Mouse (Mus musculus) olfactory bulb, adult 2 months (tissue): ENCODE measurements around the gene Camkmt. TPM values are rescaled to one million over a fixed set of nuclear protein-coding genes. Genes with fewer than 3 reads are reported as not detected.

Experiments used
- H3K27ac ChIP-seq: fragments of 200-500 bp; 2 replicates; pipeline ENCODE4 v1.5.1; 2012; ENCODE audit warnings: low read depth, low read length; ENCODE audit not compliant: insufficient read depth
- H3K4me1 ChIP-seq: fragments of 200-500 bp; 2 replicates; pipeline ENCODE4 v1.6.1; 2012; ENCODE audit warnings: low read length; ENCODE audit not compliant: control insufficient read depth, insufficient read depth
- H3K4me3 ChIP-seq: fragments of 200-500 bp; 2 replicates; pipeline ENCODE4 v1.5.1; 2012; ENCODE audit warnings: mild to moderate bottlenecking, low read depth, low read length, moderate library complexity; ENCODE audit not compliant: insufficient read depth
- CTCF ChIP-seq: fragments of 200-500 bp; IDR thresholded peaks from 2 replicates; pipeline ENCODE4 v1.5.1; 2012; ENCODE audit warnings: low read depth, mild to moderate bottlenecking, low read length, moderate library complexity; ENCODE audit not compliant: insufficient read depth
- POLR2A ChIP-seq: fragments of 200-500 bp; IDR thresholded peaks from 2 replicates; pipeline ENCODE4 v1.6.1; 2012; ENCODE audit warnings: mild to moderate bottlenecking, low read depth, low read length, moderate library complexity; ENCODE audit not compliant: insufficient read depth
- WGBS: fragments of 180-500 bp; shearing (Covaris S2); methylation state at CpG from one replicate; pipeline ENCODE4 v1.1.7; 2018; 5-methylcytosine and 5-hydroxymethylcytosine counted together
- polyA plus RNA-seq: library from polyadenylated mRNA; stranded (reverse); fragments of >200 nt; gene quantifications from 2 replicates; pipeline ENCODE4 v1.2.4, GENCODE M21; 2012; ENCODE audit warnings: low replicate concordance; ENCODE audit not compliant: missing spikeins, insufficient read depth, insufficient read length

Gene Camkmt
- polyA plus RNA-seq, 1 experiment: not detected

- H3K4me3 ChIP-seq: no peak overlapping the region
- 47% methylated on average over 18 of the region's 18 CpGs for WGBS
- H3K27ac ChIP-seq: no peak overlapping the region
- no peak for TF ChIP-seq CTCF
- TF ChIP-seq POLR2A: no peak
- H3K4me1 ChIP-seq: peaks cover 4% of the 10 kb centered on the region; the same call in 1 of the 2 replicates
Observed at GRCm38 (mm10) chr17:85341134-85341700, 250.9 kb downstream of the Camkmt start.

DNA sequence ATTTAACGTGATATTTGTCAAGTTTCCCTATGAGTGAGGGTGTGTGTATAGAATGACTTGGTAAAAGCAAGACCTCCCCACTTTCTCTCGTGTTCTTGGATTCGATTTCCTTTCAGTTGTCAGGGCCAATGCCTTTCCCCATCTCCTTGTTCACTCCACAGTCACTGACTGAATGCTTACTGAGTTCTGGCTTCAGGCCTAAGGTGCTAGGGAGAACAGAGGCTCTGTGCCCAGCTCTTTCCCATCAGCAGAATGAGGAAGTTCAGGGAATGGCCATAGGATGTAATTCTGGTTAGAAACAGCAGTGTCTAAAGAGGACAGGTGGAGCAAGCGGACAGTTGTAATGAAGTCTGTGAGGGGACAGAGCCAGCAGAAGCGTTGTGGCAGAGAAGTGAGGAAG lies 252.1 kb downstream of the Camkmt start:
- TF ChIP-seq POLR2A: no peak
- no peak for TF ChIP-seq CTCF
- Histone ChIP-seq H3K4me1 (peaks cover 4% of the 10 kb centered on the region; the same call in 1 of the 2 replicates), H3K27ac (no peak overlapping the region), H3K4me3 (no peak overlapping the region)
- WGBS: 86% methylated on average over 5 of the region's 5 CpGs

GRCm38 (mm10) chr17:85343435-85343834 lies 253.1 kb downstream of the Camkmt start:
- Histone ChIP-seq H3K4me1 (peaks cover 4% of the 10 kb centered on the region; the same call in 1 of the 2 replicates), H3K27ac (no peak overlapping the region), H3K4me3 (no peak overlapping the region)
- TF ChIP-seq POLR2A: no peak
- TF ChIP-seq CTCF: no peak
- whole genome bisulfite sequencing: 86% methylated on average over 13 of the region's 13 CpGs

DNA sequence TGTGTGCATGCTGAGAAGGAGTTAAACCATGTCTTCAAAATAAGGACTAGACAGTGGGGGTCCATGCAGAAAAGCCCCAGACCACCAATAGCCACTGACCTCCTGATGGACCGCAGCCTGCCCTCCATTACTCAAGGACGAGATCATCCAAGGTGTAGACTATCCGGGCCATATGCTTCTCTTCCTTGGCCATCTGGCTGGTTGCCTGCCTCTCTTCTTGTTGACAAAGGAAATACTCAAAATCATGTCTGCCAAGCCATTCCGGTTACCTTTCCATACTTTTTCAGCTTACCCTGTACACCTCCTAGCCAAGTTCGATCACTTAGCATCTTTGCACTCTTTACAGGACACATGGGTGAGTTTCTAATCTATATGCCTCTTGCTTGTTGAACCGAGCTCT lies 256.3 kb downstream of the Camkmt start:
- H3K27ac ChIP-seq: no peak overlapping the region
- TF ChIP-seq POLR2A: no peak
- TF ChIP-seq CTCF: no peak
- 93% methylated on average over 6 of the region's 6 CpGs for WGBS
- no peak overlapping the region for H3K4me3 ChIP-seq
- no peaks in the 10 kb centered on the region for H3K4me1 ChIP-seq

- WGBS: 71% methylated on average over 8 of the region's 8 CpGs
- Histone ChIP-seq H3K4me1 (no peaks in the 10 kb centered on the region), H3K27ac (no peak overlapping the region), H3K4me3 (no peak overlapping the region)
- no peak for TF ChIP-seq POLR2A
- TF ChIP-seq CTCF: no peak
Observed at GRCm38 (mm10) chr17:85349331-85349935, 259.1 kb downstream of the Camkmt start.

DNA sequence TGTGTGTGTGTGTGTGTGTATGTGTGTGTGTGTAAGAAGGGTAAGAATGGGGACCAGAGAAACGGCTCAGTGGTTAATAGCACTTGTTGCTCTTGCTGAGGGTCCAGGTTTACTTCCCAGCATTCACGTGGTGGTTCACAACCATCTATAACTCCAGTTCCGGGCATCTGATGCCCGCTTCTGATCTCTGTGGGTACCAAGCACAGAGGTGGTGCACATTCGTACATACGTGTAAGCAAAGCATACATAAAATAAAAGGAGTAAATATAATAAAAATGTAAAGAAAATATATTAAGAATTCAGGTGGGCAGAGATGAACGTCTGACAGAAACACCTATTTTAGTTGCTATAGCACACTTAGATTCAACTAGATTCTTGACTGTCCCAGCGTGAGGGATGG lies 260.9 kb downstream of the Camkmt start:
- WGBS: 91% methylated on average over 8 of the region's 8 CpGs
- no peak overlapping the region for H3K27ac ChIP-seq
- H3K4me3 ChIP-seq: no peak overlapping the region
- H3K4me1 ChIP-seq: no peaks in the 10 kb centered on the region
- TF ChIP-seq POLR2A (no peak), CTCF (no peak)

- no peak overlapping the region for H3K27ac ChIP-seq
- no peak for TF ChIP-seq POLR2A
- no peak for TF ChIP-seq CTCF
Observed at GRCm38 (mm10) chr17:85352731-85353130, 262.4 kb downstream of the Camkmt start.

DNA sequence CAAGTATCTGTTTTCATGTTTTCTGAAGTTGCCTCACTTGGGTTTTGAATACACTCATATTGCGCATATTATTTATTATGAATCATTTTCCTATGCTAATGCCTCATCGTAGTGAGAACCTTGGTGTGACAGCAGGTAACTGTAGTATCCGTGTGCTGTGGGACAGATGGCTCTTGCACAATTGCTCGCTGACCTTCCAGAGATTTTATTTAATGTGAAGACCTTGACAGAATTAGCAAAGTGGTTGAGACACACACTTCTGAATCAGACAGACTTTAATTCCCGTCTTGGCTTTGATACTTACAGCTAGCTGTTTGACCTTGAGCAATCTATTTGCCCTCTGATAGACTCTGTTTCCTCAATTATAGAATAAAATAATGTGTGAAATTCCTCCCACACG lies 262.8 kb downstream of the Camkmt start:
- TF ChIP-seq POLR2A (no peak), CTCF (no peak)
- Histone ChIP-seq H3K27ac (no peak overlapping the region), H3K4me3 (no peak overlapping the region), H3K4me1 (no peaks in the 10 kb centered on the region)
- 94% methylated on average over 6 of the region's 6 CpGs for WGBS

More at GRCm38 (mm10) chr17:85352731-85353130, 262.4 kb downstream of the Camkmt start:
- H3K4me3 ChIP-seq: no peak overlapping the region
- 89% methylated on average over 7 of the region's 7 CpGs for WGBS
- H3K4me1 ChIP-seq: no peaks in the 10 kb centered on the region

GRCm38 (mm10) chr17:85353636-85354035 lies 263.3 kb downstream of the Camkmt start:
- no peak overlapping the region for H3K27ac ChIP-seq
- 83% methylated on average over 10 of the region's 10 CpGs for WGBS
- H3K4me3 ChIP-seq: no peak overlapping the region
- TF ChIP-seq CTCF: no peak
- TF ChIP-seq POLR2A: no peak
- no peaks in the 10 kb centered on the region for H3K4me1 ChIP-seq
